Mouse (Mus musculus): Measurements from ENCODE around the gene Dnajb8.

DNA sequence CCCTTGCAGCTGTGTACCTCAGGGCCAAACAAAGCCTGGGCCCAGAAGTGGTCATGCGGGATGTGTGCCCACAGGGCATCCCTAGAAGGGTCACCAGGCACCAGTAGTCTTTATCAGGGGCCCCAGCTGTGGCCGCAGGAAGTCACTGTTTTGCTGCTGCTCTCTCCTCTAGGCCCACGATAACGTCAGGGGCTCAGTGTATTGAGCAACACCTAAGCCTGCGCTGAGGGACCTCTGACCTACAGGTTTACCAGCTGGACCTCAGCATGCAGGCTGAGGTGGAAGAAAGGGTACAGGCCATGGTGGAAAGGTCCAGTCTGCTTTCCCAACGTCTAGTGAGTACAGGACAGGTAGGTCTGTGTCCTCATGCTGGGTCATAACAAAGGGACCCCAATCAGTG, 32.0 kb downstream of the Dnajb8 start:
- TF ChIP-seq CTCF (IDR thresholded peaks at IDR 0.05; ENCODE audit: borderline replicate concordance, insufficient read depth, low read length), result no peak
- no peak for TF ChIP-seq POLR2A (IDR thresholded peaks at IDR 0.05; ENCODE audit: low read depth, low read length)
